Mouse (Mus musculus) neural tube, embryonic 10.5 days (tissue): ENCODE measurements around the gene Fsip1.
"Not testable (repeated sequence)": the region's sequence is repeated elsewhere in the genome, so short reads cannot be mapped to it uniquely, and the experiment has no call there.

Experiments used
- DNase-seq: peaks from one replicate; pipeline ENCODE4 v3.0.0-alpha.2; 2017; ENCODE audit warnings: low spot score; ENCODE audit errors: extremely low spot score

The Fsip1 gene

GRCm38 (mm10) chr2:118256621-118257053 is at the start of gene Fsip1:
Gene Fsip1 (minus strand): TSS chr2:118256966.
- peak; percentile 85 for DNase-seq

GRCm38 (mm10) chr2:118306522-118306895 is 49.7 kb upstream of the Fsip1 start:
- DNase-seq = no peak

- no peak for DNase-seq
Observed at GRCm38 (mm10) chr2:118305827-118306521, 49.2 kb upstream of the Fsip1 start.

GRCm38 (mm10) chr2:118303456-118303855 is 46.7 kb upstream of the Fsip1 start:
- no peak for DNase-seq

GRCm38 (mm10) chr2:118301656-118302055 is 44.9 kb upstream of the Fsip1 start:
- no peak for DNase-seq

GRCm38 (mm10) chr2:118301041-118301545 is 44.3 kb upstream of the Fsip1 start:
- no peak for DNase-seq

- no peak for DNase-seq
Observed at GRCm38 (mm10) chr2:118299981-118300380, 43.2 kb upstream of the Fsip1 start.

- no peak for DNase-seq
Observed at GRCm38 (mm10) chr2:118298601-118299000, 41.8 kb upstream of the Fsip1 start.

GRCm38 (mm10) chr2:118297966-118298365 is 41.2 kb upstream of the Fsip1 start:
- no peak for DNase-seq

GRCm38 (mm10) chr2:118295505-118295904 is 38.7 kb upstream of the Fsip1 start:
- no peak for DNase-seq

- no peak for DNase-seq
Observed at GRCm38 (mm10) chr2:118293583-118293982, 36.8 kb upstream of the Fsip1 start.

GRCm38 (mm10) chr2:118289066-118289460 is 32.3 kb upstream of the Fsip1 start:
- DNase-seq = not testable (repeated sequence)

GRCm38 (mm10) chr2:118288326-118289065 is 31.7 kb upstream of the Fsip1 start:
- no peak for DNase-seq

- DNase-seq = no peak
Observed at GRCm38 (mm10) chr2:118287678-118288077, 30.9 kb upstream of the Fsip1 start.

GRCm38 (mm10) chr2:118282467-118282866 is 25.7 kb upstream of the Fsip1 start:
- DNase-seq = no peak

GRCm38 (mm10) chr2:118278249-118278648 is 21.5 kb upstream of the Fsip1 start:
- no peak for DNase-seq

- no peak for DNase-seq
Observed at GRCm38 (mm10) chr2:118271606-118272005, 14.8 kb upstream of the Fsip1 start.

GRCm38 (mm10) chr2:118270213-118270612 is 13.4 kb upstream of the Fsip1 start:
- no peak for DNase-seq

GRCm38 (mm10) chr2:118263914-118264201 is 7.1 kb upstream of the Fsip1 start:
- no peak for DNase-seq

GRCm38 (mm10) chr2:118263151-118263913 is 6.6 kb upstream of the Fsip1 start:
- DNase-seq = peak; percentile 54

- DNase-seq = no peak
Observed at GRCm38 (mm10) chr2:118262673-118263072, 5.9 kb upstream of the Fsip1 start.

- DNase-seq = no peak
Observed at GRCm38 (mm10) chr2:118259746-118260145, 3.0 kb upstream of the Fsip1 start.
